Mouse (Mus musculus) stomach, postnatal 0 days (tissue): ENCODE results near the gene Chaf1b. TPM values are rescaled to one million over a fixed set of nuclear protein-coding genes. Genes with fewer than 3 reads are reported as not detected.
A peak's percentile ranks its signal among the peaks of the same experiment; 100 is the strongest.

Experiments used
- ATAC-seq: fragments of 200-750 bp; cut with Nextera tagmentation; 2 replicates; pipeline ENCODE4 v1.8.0; 2017; ENCODE audit not compliant: low FRiP score, low TSS enrichment
- DNase-seq: peaks from one replicate; pipeline ENCODE4 v3.0.0-alpha.2; 2016; ENCODE audit warnings: low spot score
- H3K27ac ChIP-seq: fragments of 300-500 bp; sonication (generic); replicated peaks from 2 replicates; pipeline ENCODE4 v1.5.1; 2014; ENCODE audit warnings: mild to moderate bottlenecking, control low read depth
- H3K27me3 ChIP-seq: fragments of 300-500 bp; sonication (generic); 2 replicates; pipeline ENCODE4 v1.6.1; 2014; ENCODE audit warnings: low read length; ENCODE audit not compliant: control insufficient read depth, insufficient read depth
- H3K36me3 ChIP-seq: fragments of 300-500 bp; sonication (generic); 2 replicates; pipeline ENCODE4 v1.6.1; 2014; ENCODE audit warnings: low read length, mixed read lengths; ENCODE audit not compliant: control insufficient read depth, insufficient read depth
- H3K4me1 ChIP-seq: fragments of 300-500 bp; sonication (generic); replicated peaks from 2 replicates; pipeline ENCODE4 v1.6.1; 2014; ENCODE audit warnings: antibody characterized with exemption; ENCODE audit not compliant: control insufficient read depth, insufficient read depth
- H3K4me2 ChIP-seq: fragments of 300-500 bp; sonication (generic); replicated peaks from 2 replicates; pipeline ENCODE4 v1.6.1; 2014; ENCODE audit warnings: low read depth, mild to moderate bottlenecking, control low read depth, moderate library complexity
- H3K4me3 ChIP-seq: fragments of 300-500 bp; sonication (generic); 2 replicates; pipeline ENCODE4 v1.5.1; 2014; ENCODE audit warnings: low read depth, low read length, control low read depth
- H3K9ac ChIP-seq: fragments of 300-500 bp; sonication (generic); 2 replicates; pipeline ENCODE4 v1.6.1; 2014; ENCODE audit warnings: mild to moderate bottlenecking, low read length, control low read depth, mixed read lengths
- H3K9me3 ChIP-seq: fragments of 300-500 bp; sonication (generic); 2 replicates; pipeline ENCODE4 v1.6.1; 2016; ENCODE audit warnings: low read length; ENCODE audit not compliant: control insufficient read depth
- CTCF ChIP-seq: IDR thresholded peaks from 2 replicates; pipeline ENCODE4 v1.5.1; 2016; ENCODE audit warnings: antibody characterized with exemption, low read depth, mild to moderate bottlenecking, moderate library complexity
- EP300 ChIP-seq: optimal IDR thresholded peaks from 2 replicates; pipeline ENCODE3; 2016; ENCODE audit warnings: antibody characterized with exemption
- WGBS: fragments of 180-500 bp; shearing (Covaris S2); extraction: QIAGEN DNeasy Blood & Tissue Kit; methylation state at CpG from one replicate; pipeline ENCODE4 v1.1.7; 2014; 5-methylcytosine and 5-hydroxymethylcytosine counted together
- polyA plus RNA-seq: library from polyadenylated mRNA; unstranded; fragments of >200 nt; fragmentation: Nextera tagmentation; extraction: Ambion mirVana; gene quantifications from 2 replicates; pipeline ENCODE4 v1.2.1, GENCODE M21; 2015

The Chaf1b gene
- polyA plus RNA-seq, 1 experiment from 2014 or later = 18.9 TPM

GRCm38 (mm10) chr16:93874841-93875240 is 8.9 kb upstream of the Chaf1b start:
- no peaks in the 10 kb centered on the region for H3K9me3 ChIP-seq
- no peak overlapping the region for H3K4me2 ChIP-seq
- H3K4me1 ChIP-seq = no peaks in the 10 kb centered on the region
- peaks cover 21% of the 10 kb centered on the region; the same call in 1 of the 2 replicates for H3K36me3 ChIP-seq
- 81% methylated on average over 13 of the region's 13 CpGs for WGBS
- H3K27ac ChIP-seq = no peak overlapping the region
- DNase-seq (no peak), ATAC-seq (no peak)
- no peaks in the 10 kb centered on the region for H3K27me3 ChIP-seq
- no peak overlapping the region for H3K4me3 ChIP-seq
- TF ChIP-seq CTCF (no peak), EP300 (no peak)
- H3K9ac ChIP-seq = no peak overlapping the region

GRCm38 (mm10) chr16:93877612-93878380 is 5.9 kb upstream of the Chaf1b start:
- Histone ChIP-seq H3K27ac (no peak overlapping the region), H3K9me3 (no peaks in the 10 kb centered on the region), H3K9ac (no peak overlapping the region), H3K4me1 (no peaks in the 10 kb centered on the region), H3K27me3 (no peaks in the 10 kb centered on the region), H3K36me3 (peaks cover 11% of the 10 kb centered on the region; the same call in 1 of the 2 replicates), H3K4me3 (no peak overlapping the region), H3K4me2 (no peak overlapping the region)
- DNase-seq = no peak
- no peak for TF ChIP-seq CTCF
- no peak for TF ChIP-seq EP300
- 83% methylated on average over 6 of the region's 6 CpGs for WGBS
- ATAC-seq = no peak

- H3K36me3 ChIP-seq = no peaks in the 10 kb centered on the region
- no peaks in the 10 kb centered on the region for H3K9me3 ChIP-seq
- H3K27me3 ChIP-seq = no peaks in the 10 kb centered on the region
- 0 out of 2 replicates have a peak, but pooled peaks cover 2% of the 10 kb centered on the region for H3K4me1 ChIP-seq
- H3K4me2 ChIP-seq = peak overlapping the region; percentile 98
- no peak for TF ChIP-seq CTCF
- no peak for TF ChIP-seq EP300
- 0 out of 2 replicates have a peak overlapping the region, but pooled peaks have one; percentile 40 for H3K27ac ChIP-seq
- H3K9ac ChIP-seq = peak overlapping the region; percentile 70
- ATAC-seq (no peak; the same call in 1 of the 2 replicates), DNase-seq (peak; percentile 48)
- 1% methylated on average over 36 of the region's 43 CpGs for WGBS
- peak overlapping the region; percentile 77 for H3K4me3 ChIP-seq
Measured at GRCm38 (mm10) chr16:93884086-93884721, 503 bp downstream of the Chaf1b start.

- Histone ChIP-seq H3K4me2 (peak overlapping the region; percentile 98), H3K4me1 (0 out of 2 replicates have a peak, but pooled peaks cover 2% of the 10 kb centered on the region), H3K27me3 (no peaks in the 10 kb centered on the region), H3K9ac (peak overlapping the region; percentile 70), H3K9me3 (no peaks in the 10 kb centered on the region), H3K27ac (no peak overlapping the region), H3K4me3 (peak overlapping the region; percentile 77), H3K36me3 (no peaks in the 10 kb centered on the region)
- no peak for DNase-seq
- 44% methylated on average over 5 of the region's 5 CpGs for WGBS
- no peak for ATAC-seq
- TF ChIP-seq EP300 = no peak
- TF ChIP-seq CTCF = no peak
Measured at GRCm38 (mm10) chr16:93884722-93885113, 1.0 kb downstream of the Chaf1b start.

- no peak overlapping the region for H3K9ac ChIP-seq
- H3K4me3 ChIP-seq = no peak overlapping the region
- H3K27ac ChIP-seq = no peak overlapping the region
- no peak overlapping the region for H3K4me2 ChIP-seq
- no peaks in the 10 kb centered on the region for H3K9me3 ChIP-seq
- 92% methylated on average over 6 of the region's 6 CpGs for WGBS
- no peaks in the 10 kb centered on the region for H3K4me1 ChIP-seq
- no peak for ATAC-seq
- peaks cover 3% of the 10 kb centered on the region; the same call in 1 of the 2 replicates for H3K36me3 ChIP-seq
- no peak for DNase-seq
- no peak for TF ChIP-seq EP300
- no peak for TF ChIP-seq CTCF
- no peaks in the 10 kb centered on the region for H3K27me3 ChIP-seq
Measured at GRCm38 (mm10) chr16:93888481-93888880, 4.8 kb downstream of the Chaf1b start.
